Mouse (Mus musculus): Measurements from ENCODE around the gene Lamtor4. TPM values are rescaled to one million over a fixed set of nuclear protein-coding genes. Genes with fewer than 3 reads are reported as not detected.

Gene Lamtor4
- polyA plus RNA-seq, 1 experiment: 108 TPM

GRCm38 (mm10) chr5:138272409-138272923, 17.2 kb downstream of the Lamtor4 start, which contains the start of gene Gal3st4:
Gal3st4 (minus strand) TSS chr5:138272840.
- peaks cover 1% of the 10 kb centered on the region; the same call in 1 of the 2 replicates for H3K27me3 ChIP-seq (ENCODE audit: control insufficient read depth, insufficient read depth, low read length)
- no peaks in the 10 kb centered on the region for H3K36me3 ChIP-seq (ENCODE audit: control insufficient read depth, insufficient read depth, low read length)
- WGBS: 51% methylated on average over 12 of the region's 12 CpGs
- H3K4me1 ChIP-seq (ENCODE audit: control insufficient read depth, insufficient read depth, insufficient read length): no peaks in the 10 kb centered on the region
- H3K4me3 ChIP-seq (ENCODE audit: extremely low read depth, insufficient read depth, insufficient read length): no peak within 1 kb of the TSS
- no peak within 1 kb of the TSS for H3K27ac ChIP-seq (ENCODE audit: insufficient read depth, low read length)
- TF ChIP-seq POLR2A (IDR thresholded peaks at IDR 0.05; ENCODE audit: low read depth, low read length) (no peak), CTCF (IDR thresholded peaks at IDR 0.05; ENCODE audit: extremely low read depth, insufficient read depth, insufficient read length, insufficient replicate concordance) (no peak)
- no peak for DNase-seq (ENCODE audit: low read depth in 1 of 2, low spot score in 2 of 2)

GRCm38 (mm10) chr5:138274186-138274585, 18.9 kb downstream of the Lamtor4 start:
- WGBS: 81% methylated on average over 8 of the region's 8 CpGs
- no peaks in the 10 kb centered on the region for H3K4me1 ChIP-seq (ENCODE audit: control insufficient read depth, insufficient read depth, insufficient read length)
- no peak overlapping the region for H3K4me3 ChIP-seq (ENCODE audit: extremely low read depth, insufficient read depth, insufficient read length)
- DNase-seq (ENCODE audit: low read depth in 1 of 2, low spot score in 2 of 2): no peak
- TF ChIP-seq POLR2A (IDR thresholded peaks at IDR 0.05; ENCODE audit: low read depth, low read length) (no peak), CTCF (IDR thresholded peaks at IDR 0.05; ENCODE audit: extremely low read depth, insufficient read depth, insufficient read length, insufficient replicate concordance) (no peak)
- no peak overlapping the region for H3K27ac ChIP-seq (ENCODE audit: insufficient read depth, low read length)
- peaks cover 1% of the 10 kb centered on the region; the same call in 1 of the 2 replicates for H3K27me3 ChIP-seq (ENCODE audit: control insufficient read depth, insufficient read depth, low read length)
- H3K36me3 ChIP-seq (ENCODE audit: control insufficient read depth, insufficient read depth, low read length): no peaks in the 10 kb centered on the region

GRCm38 (mm10) chr5:138275216-138276050, 20.2 kb downstream of the Lamtor4 start:
- Histone ChIP-seq H3K27ac (ENCODE audit: insufficient read depth, low read length) (no peak overlapping the region), H3K4me3 (ENCODE audit: extremely low read depth, insufficient read depth, insufficient read length) (no peak overlapping the region), H3K4me1 (ENCODE audit: control insufficient read depth, insufficient read depth, insufficient read length) (0 out of 2 replicates have a peak, but pooled peaks cover 3% of the 10 kb centered on the region), H3K36me3 (ENCODE audit: control insufficient read depth, insufficient read depth, low read length) (no peaks in the 10 kb centered on the region), H3K27me3 (ENCODE audit: control insufficient read depth, insufficient read depth, low read length) (peaks cover 1% of the 10 kb centered on the region; the same call in 1 of the 2 replicates)
- TF ChIP-seq POLR2A (IDR thresholded peaks at IDR 0.05; ENCODE audit: low read depth, low read length) (no peak), CTCF (IDR thresholded peaks at IDR 0.05; ENCODE audit: extremely low read depth, insufficient read depth, insufficient read length, insufficient replicate concordance) (no peak)
- no peak for DNase-seq (ENCODE audit: low read depth in 1 of 2, low spot score in 2 of 2)
- WGBS: 88% methylated on average over 41 of the region's 41 CpGs

GRCm38 (mm10) chr5:138277994-138278393, 22.7 kb downstream of the Lamtor4 start:
- no peak for TF ChIP-seq CTCF (IDR thresholded peaks at IDR 0.05; ENCODE audit: extremely low read depth, insufficient read depth, insufficient read length, insufficient replicate concordance)
- no peak for TF ChIP-seq POLR2A (IDR thresholded peaks at IDR 0.05; ENCODE audit: low read depth, low read length)
- WGBS: 90% methylated on average over 7 of the region's 7 CpGs

GRCm38 (mm10) chr5:138279585-138280424, 24.5 kb downstream of the Lamtor4 start, which contains the start of the genes Gm43720, Gpc2 and Stag3:
Gm43720 (minus strand) TSS chr5:138279958.
Gpc2 (minus strand) TSS chr5:138280005.
Stag3 (plus strand) TSS chr5:138280240.
- Histone ChIP-seq H3K4me1 (ENCODE audit: control insufficient read depth, insufficient read depth, insufficient read length) (0 out of 2 replicates have a peak, but pooled peaks cover 3% of the 10 kb centered on the region), H3K27me3 (ENCODE audit: control insufficient read depth, insufficient read depth, low read length) (no peaks in the 10 kb centered on the region), H3K27ac (ENCODE audit: insufficient read depth, low read length) (no peak within 1 kb of the TSS), H3K4me3 (ENCODE audit: extremely low read depth, insufficient read depth, insufficient read length) (peak within 1 kb of the TSS; percentile 55), H3K36me3 (ENCODE audit: control insufficient read depth, insufficient read depth, low read length) (no peaks in the 10 kb centered on the region)
- DNase-seq (ENCODE audit: low read depth in 1 of 2, low spot score in 2 of 2): peak; percentile 78 to 88
- WGBS: 2% methylated on average over 56 of the region's 56 CpGs
- TF ChIP-seq CTCF (IDR thresholded peaks at IDR 0.05; ENCODE audit: extremely low read depth, insufficient read depth, insufficient read length, insufficient replicate concordance) (no peak), POLR2A (IDR thresholded peaks at IDR 0.05; ENCODE audit: low read depth, low read length) (no peak)

More at GRCm38 (mm10) chr5:138277994-138278393, 22.7 kb downstream of the Lamtor4 start:
- Histone ChIP-seq H3K4me1 (ENCODE audit: control insufficient read depth, insufficient read depth, insufficient read length) (0 out of 2 replicates have a peak, but pooled peaks cover 3% of the 10 kb centered on the region), H3K36me3 (ENCODE audit: control insufficient read depth, insufficient read depth, low read length) (no peaks in the 10 kb centered on the region), H3K27me3 (ENCODE audit: control insufficient read depth, insufficient read depth, low read length) (no peaks in the 10 kb centered on the region; the same call in 1 of the 2 replicates), H3K27ac (ENCODE audit: insufficient read depth, low read length) (no peak overlapping the region), H3K4me3 (ENCODE audit: extremely low read depth, insufficient read depth, insufficient read length) (no peak overlapping the region)
- DNase-seq (ENCODE audit: low read depth in 1 of 2, low spot score in 2 of 2): no peak

GRCm38 (mm10) chr5:138280425-138280768, 25.1 kb downstream of the Lamtor4 start:
- no peak for DNase-seq (ENCODE audit: low read depth in 1 of 2, low spot score in 2 of 2)
- Histone ChIP-seq H3K27me3 (ENCODE audit: control insufficient read depth, insufficient read depth, low read length) (no peaks in the 10 kb centered on the region), H3K36me3 (ENCODE audit: control insufficient read depth, insufficient read depth, low read length) (no peaks in the 10 kb centered on the region), H3K27ac (ENCODE audit: insufficient read depth, low read length) (no peak overlapping the region), H3K4me1 (ENCODE audit: control insufficient read depth, insufficient read depth, insufficient read length) (0 out of 2 replicates have a peak, but pooled peaks cover 3% of the 10 kb centered on the region), H3K4me3 (ENCODE audit: extremely low read depth, insufficient read depth, insufficient read length) (peak overlapping the region; percentile 55; the same call in 1 of the 2 replicates)
- TF ChIP-seq POLR2A (IDR thresholded peaks at IDR 0.05; ENCODE audit: low read depth, low read length): no peak
- no peak for TF ChIP-seq CTCF (IDR thresholded peaks at IDR 0.05; ENCODE audit: extremely low read depth, insufficient read depth, insufficient read length, insufficient replicate concordance)
- 39% methylated on average over 26 of the region's 26 CpGs for WGBS

Data from spleen, adult 2 months (tissue).